Mouse (Mus musculus): Measurements from ENCODE around the gene Lrtm1.

- TF ChIP-seq CTCF (IDR thresholded peaks at IDR 0.05; ENCODE audit: extremely low read depth, insufficient read depth, low read length) (no peak), POLR2A (IDR thresholded peaks at IDR 0.05; ENCODE audit: extremely low read depth, insufficient read depth, low read length) (no peak)
These were observed 44.7 kb downstream of the Lrtm1 start for GRCm38 (mm10) chr14:29062676-29063075.

Measured in cortical plate, adult 2 months (tissue).